Mouse (Mus musculus) heart, postnatal 0 days (tissue): ENCODE data around the gene Nav2. TPM values are rescaled to one million over a fixed set of nuclear protein-coding genes. Genes with fewer than 3 reads are reported as not detected.

Source experiments
- ATAC-seq: fragments of 200-750 bp; cut with Nextera tagmentation; 2 replicates; pipeline ENCODE4 v1.8.0; 2017; ENCODE audit warnings: low read depth, moderate number of reproducible peaks, moderate library complexity; ENCODE audit not compliant: insufficient read depth
- DNase-seq: peaks from one replicate; pipeline ENCODE4 v3.0.0-alpha.2; 2016; ENCODE audit warnings: low spot score
- H3K27ac ChIP-seq: fragments of 300-500 bp; sonication (generic); 2 replicates; pipeline ENCODE4 v1.5.1; 2014; ENCODE audit warnings: low read depth, mild to moderate bottlenecking
- H3K27me3 ChIP-seq: fragments of 300-500 bp; sonication (generic); 2 replicates; pipeline ENCODE4 v1.6.1; 2014; ENCODE audit warnings: low read length, mixed read lengths; ENCODE audit not compliant: control insufficient read depth, insufficient read depth
- H3K36me3 ChIP-seq: fragments of 300-500 bp; sonication (generic); replicated peaks from 2 replicates; pipeline ENCODE4 v1.6.1; 2014; ENCODE audit warnings: low read length, mixed read lengths; ENCODE audit not compliant: control insufficient read depth, insufficient read depth
- H3K4me1 ChIP-seq: fragments of 300-500 bp; sonication (generic); 2 replicates; pipeline ENCODE4 v1.6.1; 2014; ENCODE audit warnings: antibody characterized with exemption; ENCODE audit not compliant: control insufficient read depth, insufficient read depth
- H3K4me2 ChIP-seq: fragments of 300-500 bp; sonication (generic); 2 replicates; pipeline ENCODE4 v1.6.1; 2014; ENCODE audit warnings: low read depth, mild to moderate bottlenecking, low read length, moderate library complexity
- H3K4me3 ChIP-seq: fragments of 300-500 bp; sonication (generic); 2 replicates; pipeline ENCODE4 v1.5.1; 2014; ENCODE audit warnings: low read depth, low read length
- H3K9ac ChIP-seq: fragments of 300-500 bp; sonication (generic); replicated peaks from 2 replicates; pipeline ENCODE4 v1.6.1; 2014; ENCODE audit warnings: low read depth, low read length, mixed read lengths
- H3K9me3 ChIP-seq: fragments of 300-500 bp; sonication (generic); replicated peaks from 2 replicates; pipeline ENCODE4 v1.6.1; 2016; ENCODE audit warnings: low read length; ENCODE audit not compliant: control insufficient read depth
- CTCF ChIP-seq: IDR thresholded peaks from 2 replicates; pipeline ENCODE4 v1.5.1; 2016; ENCODE audit warnings: antibody characterized with exemption, control low read depth, low read depth
- EP300 ChIP-seq: IDR thresholded peaks from 2 replicates; pipeline ENCODE4 v1.6.1; 2016; ENCODE audit warnings: antibody characterized with exemption, low read depth
- WGBS: fragments of 180-500 bp; shearing (Covaris S2); extraction: QIAGEN DNeasy Blood & Tissue Kit; methylation state at CpG from one replicate; pipeline ENCODE4 v1.1.7; 2014; 5-methylcytosine and 5-hydroxymethylcytosine counted together
- polyA plus RNA-seq: library from polyadenylated mRNA; unstranded; fragments of >200 nt; fragmentation: Nextera tagmentation; extraction: Ambion mirVana; gene quantifications from 2 replicates; pipeline ENCODE4 v1.2.1, GENCODE M21; 2015
- total RNA-seq: library from RNA; depleted of rRNA; stranded (reverse); fragments of >200 nt; gene quantifications from 2 replicates; pipeline ENCODE4 v1.2.3, GENCODE M21; 2014; ENCODE audit warnings: low replicate concordance

Nav2 gene
- total and polyA plus RNA-seq, 2 experiments from 2014 or later = 22.8 to 77.9 TPM

- no peak overlapping the region for H3K4me3 ChIP-seq
- TF ChIP-seq EP300 = peak; percentile 53; the same call in 1 of the 2 replicates
- no peak for TF ChIP-seq CTCF
- ATAC-seq (peak; percentile 88), DNase-seq (peak; percentile 83)
- peaks cover 13% of the 10 kb centered on the region for H3K4me1 ChIP-seq
- WGBS = 36% methylated on average over 2 of the region's 2 CpGs
- H3K36me3 ChIP-seq = no peaks in the 10 kb centered on the region
- H3K9ac ChIP-seq = no peak overlapping the region
- H3K27ac ChIP-seq = peak overlapping the region; percentile 51
- H3K27me3 ChIP-seq = no peaks in the 10 kb centered on the region
- H3K4me2 ChIP-seq = no peak overlapping the region
- no peaks in the 10 kb centered on the region for H3K9me3 ChIP-seq
Measured at GRCm38 (mm10) chr7:49232969-49233368, 324.5 kb downstream of the Nav2 start.

GRCm38 (mm10) chr7:49234288-49234687 lies 325.8 kb downstream of the Nav2 start:
- H3K9ac ChIP-seq = no peak overlapping the region
- H3K27me3 ChIP-seq = no peaks in the 10 kb centered on the region
- 85% methylated on average over 8 of the region's 8 CpGs for WGBS
- no peaks in the 10 kb centered on the region for H3K36me3 ChIP-seq
- no peak overlapping the region for H3K27ac ChIP-seq
- no peak for DNase-seq
- TF ChIP-seq CTCF (no peak), EP300 (no peak)
- ATAC-seq = no peak
- peaks cover 13% of the 10 kb centered on the region for H3K4me1 ChIP-seq
- no peak overlapping the region for H3K4me2 ChIP-seq
- H3K9me3 ChIP-seq = no peaks in the 10 kb centered on the region
- no peak overlapping the region for H3K4me3 ChIP-seq

- Histone ChIP-seq H3K27me3 (no peaks in the 10 kb centered on the region), H3K27ac (peak overlapping the region; percentile 49), H3K4me2 (no peak overlapping the region), H3K36me3 (no peaks in the 10 kb centered on the region), H3K9me3 (no peaks in the 10 kb centered on the region), H3K9ac (no peak overlapping the region), H3K4me3 (no peak overlapping the region), H3K4me1 (peaks cover 13% of the 10 kb centered on the region)
- DNase-seq = no peak
- peak; percentile 21; the same call in 1 of the 2 replicates for ATAC-seq
- 19% methylated on average over 9 of the region's 9 CpGs for WGBS
- no peak for TF ChIP-seq CTCF
- no peak for TF ChIP-seq EP300
Measured at GRCm38 (mm10) chr7:49235271-49235681, 326.8 kb downstream of the Nav2 start.

GRCm38 (mm10) chr7:49235821-49236220 lies 327.3 kb downstream of the Nav2 start:
- Histone ChIP-seq H3K27me3 (no peaks in the 10 kb centered on the region), H3K4me2 (no peak overlapping the region), H3K9ac (no peak overlapping the region), H3K9me3 (no peaks in the 10 kb centered on the region), H3K36me3 (no peaks in the 10 kb centered on the region), H3K4me1 (peaks cover 13% of the 10 kb centered on the region), H3K4me3 (no peak overlapping the region), H3K27ac (peak overlapping the region; percentile 49)
- WGBS = 45% methylated on average over 3 of the region's 3 CpGs
- peak; percentile 52 for DNase-seq
- no peak for ATAC-seq
- TF ChIP-seq CTCF (no peak), EP300 (no peak)

- TF ChIP-seq CTCF (no peak), EP300 (no peak)
- Histone ChIP-seq H3K4me1 (peaks cover 13% of the 10 kb centered on the region), H3K9ac (no peak overlapping the region), H3K4me3 (no peak overlapping the region), H3K36me3 (no peaks in the 10 kb centered on the region), H3K27ac (no peak overlapping the region), H3K9me3 (no peaks in the 10 kb centered on the region), H3K4me2 (no peak overlapping the region), H3K27me3 (no peaks in the 10 kb centered on the region)
- no peak for ATAC-seq
- WGBS = 77% methylated on average over 7 of the region's 7 CpGs
- no peak for DNase-seq
Measured at GRCm38 (mm10) chr7:49240461-49240860, 331.9 kb downstream of the Nav2 start.

- WGBS = 74% methylated on average over 3 of the region's 3 CpGs
- H3K4me2 ChIP-seq = no peak overlapping the region
- no peak for ATAC-seq
- DNase-seq = no peak
- H3K4me1 ChIP-seq = peaks cover 8% of the 10 kb centered on the region
- no peak overlapping the region for H3K4me3 ChIP-seq
- no peak overlapping the region for H3K9ac ChIP-seq
- no peaks in the 10 kb centered on the region for H3K27me3 ChIP-seq
- TF ChIP-seq EP300 (no peak), CTCF (no peak)
- H3K9me3 ChIP-seq = no peaks in the 10 kb centered on the region
- no peaks in the 10 kb centered on the region for H3K36me3 ChIP-seq
- H3K27ac ChIP-seq = no peak overlapping the region
Measured at GRCm38 (mm10) chr7:49241229-49241751, 332.8 kb downstream of the Nav2 start.
